Mouse (Mus musculus): Measurements from ENCODE around the gene Dok3.

Dok3 gene

DNA sequence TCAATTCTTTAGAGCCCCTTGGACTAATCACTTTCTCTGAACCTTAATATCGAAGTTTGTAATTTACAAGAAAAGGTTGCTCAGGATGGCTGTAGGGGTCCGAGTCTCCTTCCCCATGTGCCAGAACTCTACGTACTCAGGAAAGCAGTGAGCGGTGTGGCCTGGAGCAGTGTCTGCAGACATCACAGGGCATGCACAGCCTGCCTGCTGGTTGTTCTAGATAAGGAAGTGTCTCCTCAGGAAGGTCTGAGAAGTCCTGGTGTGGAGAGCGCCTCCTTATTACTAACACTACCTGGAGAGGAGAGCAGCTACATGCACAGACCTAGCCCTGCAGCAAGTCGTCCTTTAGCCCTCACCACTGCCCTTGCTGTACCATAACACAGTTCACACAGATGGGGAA, 15.7 kb upstream of the Dok3 start:
- in situ Hi-C loops (cut with MboI; ENCODE audit: low pct_unique_long_range_greater_than_20kb in 1 of 2, low sequenced_read_pairs in 2 of 2, unreplicated experiment in 1 of 2): no loop called here

DNA sequence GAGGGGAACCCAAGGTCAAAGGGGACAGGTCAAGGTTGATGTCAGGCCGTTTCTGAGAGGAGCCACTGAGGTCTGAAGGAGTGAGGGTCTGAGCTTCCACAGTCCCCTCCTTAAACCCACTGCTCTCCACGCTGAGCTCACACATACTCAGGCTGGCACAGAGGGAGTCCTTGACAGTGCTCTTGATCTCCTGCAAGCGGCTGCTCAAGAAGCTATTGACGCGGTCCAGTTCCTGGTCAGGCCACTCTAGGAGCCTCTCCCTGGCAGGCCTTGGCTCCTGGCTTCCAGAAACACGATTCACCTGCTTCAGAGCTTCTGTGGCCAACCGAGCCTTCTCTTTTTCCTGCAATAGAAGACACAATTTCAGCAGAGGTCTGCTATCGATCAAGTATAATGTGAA, 14.4 kb upstream of the Dok3 start:
- in situ Hi-C loops (cut with MboI; ENCODE audit: low pct_unique_long_range_greater_than_20kb in 1 of 2, low sequenced_read_pairs in 2 of 2, unreplicated experiment in 1 of 2): no loop called here

DNA sequence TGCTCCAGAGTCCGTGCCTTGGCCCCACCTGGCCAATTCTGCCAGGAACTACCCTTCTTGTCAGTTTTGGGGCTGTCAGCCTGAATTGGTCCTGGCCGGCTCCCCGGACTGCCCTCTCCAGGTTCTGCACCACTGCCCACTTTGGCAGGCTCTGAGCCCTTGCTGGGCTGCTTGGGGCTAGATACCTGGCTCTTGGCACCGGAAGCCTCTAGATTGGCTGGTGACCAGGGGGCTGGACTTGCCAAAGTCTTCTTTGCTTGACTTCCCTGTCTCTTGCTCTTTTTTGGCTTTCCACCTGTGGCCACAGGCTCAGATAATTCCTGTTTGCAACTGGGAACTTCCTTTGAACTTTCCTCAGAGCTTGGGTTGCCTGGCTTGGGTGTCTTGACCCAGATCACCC, 13.8 kb upstream of the Dok3 start:
- in situ Hi-C loops (cut with MboI; ENCODE audit: low pct_unique_long_range_greater_than_20kb in 1 of 2, low sequenced_read_pairs in 2 of 2, unreplicated experiment in 1 of 2): no loop called here

GRCm38 (mm10) chr13:55540933-55541332, 11.8 kb upstream of the Dok3 start:
- in situ Hi-C loops (cut with MboI; ENCODE audit: low pct_unique_long_range_greater_than_20kb in 1 of 2, low sequenced_read_pairs in 2 of 2, unreplicated experiment in 1 of 2): no loop called here

- in situ Hi-C loops (cut with MboI; ENCODE audit: low pct_unique_long_range_greater_than_20kb in 1 of 2, low sequenced_read_pairs in 2 of 2, unreplicated experiment in 1 of 2): loop anchor here in 1 of 2 experiments (5.0 kb wide), 1 partner anchor 59 kb away; no protein-coding TSS in a partner anchor
These were observed 7.4 kb upstream of the Dok3 start, which contains the start of gene Ddx41 for GRCm38 (mm10) chr13:55536194-55537175. Gene Ddx41, minus strand, starts transcription at chr13:55536658.

DNA sequence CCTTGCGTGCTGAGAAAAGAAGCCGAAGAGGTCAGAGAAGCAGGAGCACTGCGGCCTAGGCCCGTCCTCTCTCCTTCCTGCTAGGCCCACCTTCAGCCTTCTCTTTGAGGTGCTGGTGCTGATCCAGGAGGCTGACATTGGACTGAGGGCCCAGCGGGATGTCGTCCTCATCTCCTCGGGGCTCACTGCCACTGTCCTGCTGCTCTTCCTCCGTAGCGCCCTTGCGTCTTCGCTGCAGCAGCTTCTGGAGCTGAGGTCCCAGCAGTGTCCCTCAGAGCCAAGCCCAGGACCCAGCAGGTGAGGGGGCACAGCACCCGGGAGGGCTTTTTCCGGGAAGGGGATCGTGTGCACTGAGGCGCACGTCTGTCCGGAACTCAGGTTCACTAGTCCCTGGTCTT, 6.7 kb upstream of the Dok3 start:
- in situ Hi-C loops (cut with MboI; ENCODE audit: low pct_unique_long_range_greater_than_20kb in 1 of 2, low sequenced_read_pairs in 2 of 2, unreplicated experiment in 1 of 2): loop anchor here in 1 of 2 experiments (5.0 kb wide), 1 partner anchor 58 kb away; no protein-coding TSS in a partner anchor

DNA sequence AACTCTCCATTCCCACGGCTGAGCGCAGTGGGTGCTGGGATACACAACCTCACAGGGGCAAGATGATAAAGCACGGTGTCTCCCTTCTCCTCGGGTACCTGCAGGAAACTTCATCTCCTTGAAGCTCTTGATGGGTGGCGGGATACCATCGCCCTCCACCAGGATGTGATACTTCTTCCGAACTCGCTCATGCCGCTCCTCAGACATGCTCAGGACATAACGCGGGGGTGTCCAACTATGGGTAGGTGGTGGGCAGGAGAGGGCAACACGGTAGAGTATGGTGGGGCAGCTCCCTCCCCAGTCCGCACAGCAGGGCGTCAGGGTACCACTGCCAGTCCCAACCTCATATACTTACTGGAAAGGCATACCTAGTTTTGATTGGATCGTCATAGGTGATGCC, 6.1 kb upstream of the Dok3 start:
- in situ Hi-C loops (cut with MboI; ENCODE audit: low pct_unique_long_range_greater_than_20kb in 1 of 2, low sequenced_read_pairs in 2 of 2, unreplicated experiment in 1 of 2): loop anchor here in 1 of 2 experiments (5.0 kb wide), 1 partner anchor 58 kb away; no protein-coding TSS in a partner anchor

GRCm38 (mm10) chr13:55527834-55528772, 993 bp downstream of the Dok3 start:
- in situ Hi-C loops (cut with MboI; ENCODE audit: low pct_unique_long_range_greater_than_20kb in 1 of 2, low sequenced_read_pairs in 2 of 2, unreplicated experiment in 1 of 2): no loop called here

- in situ Hi-C loops (cut with MboI; ENCODE audit: low pct_unique_long_range_greater_than_20kb in 1 of 2, low sequenced_read_pairs in 2 of 2, unreplicated experiment in 1 of 2): no loop called here
These were observed 1.9 kb downstream of the Dok3 start for GRCm38 (mm10) chr13:55527212-55527611.

- in situ Hi-C loops (cut with MboI; ENCODE audit: low pct_unique_long_range_greater_than_20kb in 1 of 2, low sequenced_read_pairs in 2 of 2, unreplicated experiment in 1 of 2): no loop called here
These were observed 3.2 kb downstream of the Dok3 start for GRCm38 (mm10) chr13:55525733-55526553.

DNA sequence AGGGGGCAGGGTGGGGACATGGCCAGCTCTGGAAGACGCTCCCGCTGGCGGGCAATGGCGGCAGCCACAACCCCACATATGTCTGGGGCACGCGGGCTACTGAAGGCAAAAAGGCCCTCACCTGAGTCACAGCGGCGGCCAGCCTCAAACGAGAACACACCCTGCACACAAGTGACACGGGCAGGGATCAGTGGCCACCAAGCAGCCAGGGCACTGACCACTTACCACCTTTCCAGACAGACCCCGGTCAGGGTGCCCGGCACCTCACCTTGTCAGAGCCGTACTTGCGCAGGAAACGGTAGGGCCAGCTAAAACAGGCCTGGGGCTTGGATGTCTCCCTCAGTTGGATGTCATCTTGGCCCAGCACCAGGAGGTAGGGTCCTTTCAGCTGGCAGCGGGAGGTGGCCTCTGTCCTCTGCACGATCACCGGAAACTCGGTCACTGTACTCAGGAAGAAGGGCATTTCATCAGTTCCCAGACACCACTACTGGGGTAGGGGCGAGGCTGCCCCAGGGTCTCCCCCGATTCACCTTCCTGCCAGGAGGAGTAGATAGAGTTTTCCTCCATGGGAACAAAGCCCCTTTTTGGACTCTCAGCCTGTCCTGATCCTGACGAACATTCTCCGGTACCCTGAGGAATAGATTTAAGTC, 5.0 kb downstream of the Dok3 start:
- in situ Hi-C loops (cut with MboI; ENCODE audit: low pct_unique_long_range_greater_than_20kb in 1 of 2, low sequenced_read_pairs in 2 of 2, unreplicated experiment in 1 of 2): loop anchor here in 1 of 2 experiments (5.0 kb wide), 1 partner anchor 47 kb away; no protein-coding TSS in a partner anchor

GRCm38 (mm10) chr13:55523278-55523677, 5.8 kb downstream of the Dok3 start:
- in situ Hi-C loops (cut with MboI; ENCODE audit: low pct_unique_long_range_greater_than_20kb in 1 of 2, low sequenced_read_pairs in 2 of 2, unreplicated experiment in 1 of 2): loop anchor here in 1 of 2 experiments (5.0 kb wide), 1 partner anchor 46 kb away; no protein-coding TSS in a partner anchor

DNA sequence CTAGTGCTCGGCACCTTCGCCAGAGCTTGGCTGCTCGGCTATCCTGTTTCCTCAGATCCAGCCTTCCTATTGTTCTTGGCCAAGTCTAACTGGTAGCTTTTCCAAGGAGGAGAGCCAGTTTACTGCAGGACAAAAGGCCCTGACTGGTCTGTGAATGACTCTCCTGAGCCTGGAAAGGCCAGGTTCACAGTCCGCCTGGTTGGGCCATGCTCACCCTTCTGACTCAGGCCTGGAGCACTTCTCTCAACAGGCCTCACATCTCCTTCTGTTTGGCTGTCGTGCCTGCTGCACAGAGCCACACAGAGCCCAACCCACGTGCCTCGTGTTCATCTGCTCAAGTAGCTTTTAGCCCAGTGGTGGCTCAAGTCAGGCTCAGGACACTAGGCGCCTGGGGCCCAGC, 6.4 kb downstream of the Dok3 start:
- in situ Hi-C loops (cut with MboI; ENCODE audit: low pct_unique_long_range_greater_than_20kb in 1 of 2, low sequenced_read_pairs in 2 of 2, unreplicated experiment in 1 of 2): loop anchor here in 1 of 2 experiments (5.0 kb wide), 1 partner anchor 45 kb away; no protein-coding TSS in a partner anchor

DNA sequence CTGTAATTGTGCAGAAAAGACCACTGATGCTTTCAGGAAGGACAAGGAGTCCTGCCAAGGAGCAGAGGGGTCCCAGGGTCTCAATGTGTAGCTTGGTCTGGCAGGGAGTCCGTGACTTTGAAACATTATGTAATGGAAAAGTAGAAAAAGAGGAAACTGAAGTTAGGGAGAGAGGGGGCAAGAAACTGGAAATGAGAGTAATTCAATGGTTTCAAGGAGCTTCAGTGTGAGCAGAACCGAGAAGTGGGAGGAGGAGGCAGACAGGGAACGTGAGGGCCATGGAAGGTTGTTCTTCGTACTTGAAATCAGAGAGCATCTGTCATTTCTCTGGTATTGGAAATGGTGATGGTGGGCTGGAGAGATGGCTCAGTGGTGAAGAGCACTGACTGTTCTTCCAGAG, 9.5 kb downstream of the Dok3 start:
- in situ Hi-C loops (cut with MboI; ENCODE audit: low pct_unique_long_range_greater_than_20kb in 1 of 2, low sequenced_read_pairs in 2 of 2, unreplicated experiment in 1 of 2): loop anchor here (5.0 kb wide), 2 partner anchors 42 to 112 kb away; no protein-coding TSS in a partner anchor

DNA sequence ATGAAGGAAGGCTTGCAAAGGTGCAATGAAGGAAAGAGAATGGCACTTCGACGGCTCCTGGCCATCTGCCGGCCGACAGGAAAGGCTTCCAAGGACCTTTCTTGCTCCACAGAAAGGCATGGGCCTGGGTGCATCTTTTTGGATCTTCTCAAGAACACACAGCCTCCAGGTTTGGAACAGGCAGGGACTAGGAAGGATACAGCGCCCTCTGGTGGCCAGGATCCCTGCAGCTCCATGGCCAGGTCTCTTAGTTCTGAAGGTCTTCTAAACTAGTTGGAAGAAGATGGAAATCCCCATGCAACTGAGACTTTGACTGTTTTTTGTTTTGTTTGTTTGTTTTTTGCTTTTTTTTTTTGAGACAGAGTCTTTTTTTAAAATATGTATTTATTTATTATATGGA, 12.1 kb downstream of the Dok3 start:
- in situ Hi-C loops (cut with MboI; ENCODE audit: low pct_unique_long_range_greater_than_20kb in 1 of 2, low sequenced_read_pairs in 2 of 2, unreplicated experiment in 1 of 2): loop anchor here (5.0 kb wide), 1 partner anchor 110 kb away; no protein-coding TSS in a partner anchor

DNA sequence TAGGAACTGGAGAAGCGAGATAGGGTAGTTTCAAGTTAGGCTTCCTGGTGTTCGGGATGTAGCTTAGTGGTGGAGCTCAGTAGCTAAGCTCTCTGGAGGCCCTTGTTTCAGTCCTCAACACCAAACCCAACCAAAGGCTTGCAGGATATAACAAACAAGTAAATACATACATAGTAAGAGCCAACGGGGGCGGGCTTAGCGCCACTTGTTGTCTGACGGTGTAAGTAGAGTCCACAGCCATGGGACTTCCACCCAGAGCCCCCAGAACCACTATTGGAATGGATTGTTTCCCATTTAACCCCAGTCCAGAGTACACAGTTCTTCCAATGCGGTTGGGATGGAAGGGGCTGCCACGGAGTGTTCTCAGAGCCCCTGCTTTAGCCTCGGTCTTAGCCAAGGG, 15.3 kb downstream of the Dok3 start:
- in situ Hi-C loops (cut with MboI; ENCODE audit: low pct_unique_long_range_greater_than_20kb in 1 of 2, low sequenced_read_pairs in 2 of 2, unreplicated experiment in 1 of 2): no loop called here

GRCm38 (mm10) chr13:55513111-55513748, 15.9 kb downstream of the Dok3 start, which contains the start of gene Pdlim7:
Gene Pdlim7, minus strand, starts transcription at chr13:55513676.
- in situ Hi-C loops (cut with MboI; ENCODE audit: low pct_unique_long_range_greater_than_20kb in 1 of 2, low sequenced_read_pairs in 2 of 2, unreplicated experiment in 1 of 2): no loop called here

All from mouse embryonic stem cell (cell line).